Mouse (Mus musculus): ENCODE measurements around the gene Celsr1.

- TF ChIP-seq MYOD1 (IDR thresholded peaks at IDR 0.05; ENCODE audit: control insufficient read depth, insufficient read length, low read depth) (no peak), CTCF (IDR thresholded peaks at IDR 0.05; ENCODE audit: control insufficient read depth, insufficient read depth, insufficient read length) (no peak), MAX (IDR thresholded peaks at IDR 0.05) (peak; percentile 98), USF1 (IDR thresholded peaks at IDR 0.05; ENCODE audit: low read depth) (peak; percentile 42)
Observed at GRCm38 (mm10) chr15:86058394-86058915, 24.9 kb upstream of the Celsr1 start.

Measured in C2C12 (cell line).